Mouse (Mus musculus): ENCODE data around the gene Nr2f2.

Nr2f2 gene

DNA sequence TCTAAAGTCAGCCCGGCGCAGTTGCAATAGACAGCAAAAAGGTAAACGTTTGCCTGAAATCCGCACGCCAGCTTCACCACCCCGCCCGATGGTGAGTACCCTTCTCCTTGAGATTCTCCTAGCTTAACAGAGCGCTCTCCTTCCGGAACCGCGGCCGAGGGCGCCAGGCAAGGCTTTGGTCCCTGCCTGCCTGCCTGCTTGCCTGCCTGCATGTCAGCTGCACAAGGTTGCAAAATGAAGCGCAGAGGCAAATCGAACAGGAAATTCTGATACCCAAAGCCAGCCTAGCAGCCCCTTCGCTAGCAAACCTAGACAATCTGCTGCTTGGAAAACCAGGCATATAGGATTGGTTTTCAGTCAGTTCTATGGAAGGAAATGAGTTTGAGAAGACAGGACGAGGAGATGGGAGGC is 1.1 kb downstream of the Nr2f2 start:
- no peak for DNase-seq (ENCODE audit: low spot score in 2 of 2)

DNA sequence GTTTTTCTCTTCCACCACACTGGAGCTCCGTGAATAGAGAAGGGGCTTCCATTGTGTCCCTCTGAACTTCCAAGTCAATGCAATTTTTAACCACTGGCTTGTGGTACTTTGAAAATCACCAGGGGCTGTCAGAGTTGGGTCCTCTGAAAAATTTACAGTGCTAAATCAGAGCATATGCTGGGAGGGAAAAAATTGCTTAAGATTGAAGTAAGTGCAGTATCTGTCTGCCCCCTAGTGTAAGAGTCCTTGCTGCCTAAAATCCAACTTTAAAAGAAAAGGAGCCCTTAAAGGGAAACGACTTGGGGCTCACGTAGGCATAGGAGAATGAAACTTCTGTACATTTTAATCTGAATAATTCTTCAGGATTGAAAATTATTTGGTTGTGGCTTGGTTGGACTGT is 1.7 kb downstream of the Nr2f2 start:
- DNase-seq (ENCODE audit: low spot score in 2 of 2), result no peak

DNA sequence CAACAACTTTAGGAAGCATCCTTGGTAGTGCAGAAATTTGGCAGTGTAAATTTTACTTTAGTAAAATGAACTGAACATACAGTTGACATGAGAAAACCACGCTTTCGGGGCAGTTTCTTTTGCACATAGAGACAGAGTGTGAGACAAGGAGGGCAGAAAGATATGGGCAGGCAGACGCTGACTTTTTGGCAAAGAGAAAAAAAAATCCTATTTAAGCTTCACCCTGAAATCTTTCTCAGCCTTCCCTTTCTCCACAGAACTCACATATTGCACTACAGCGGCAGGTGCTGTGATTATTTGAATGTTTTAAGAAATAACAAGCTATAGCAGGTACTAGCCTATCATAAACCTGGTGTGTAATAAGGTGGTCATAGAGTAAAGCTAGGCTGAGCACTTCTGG is 3.2 kb downstream of the Nr2f2 start:
- no peak for DNase-seq (ENCODE audit: low spot score in 2 of 2)

DNA sequence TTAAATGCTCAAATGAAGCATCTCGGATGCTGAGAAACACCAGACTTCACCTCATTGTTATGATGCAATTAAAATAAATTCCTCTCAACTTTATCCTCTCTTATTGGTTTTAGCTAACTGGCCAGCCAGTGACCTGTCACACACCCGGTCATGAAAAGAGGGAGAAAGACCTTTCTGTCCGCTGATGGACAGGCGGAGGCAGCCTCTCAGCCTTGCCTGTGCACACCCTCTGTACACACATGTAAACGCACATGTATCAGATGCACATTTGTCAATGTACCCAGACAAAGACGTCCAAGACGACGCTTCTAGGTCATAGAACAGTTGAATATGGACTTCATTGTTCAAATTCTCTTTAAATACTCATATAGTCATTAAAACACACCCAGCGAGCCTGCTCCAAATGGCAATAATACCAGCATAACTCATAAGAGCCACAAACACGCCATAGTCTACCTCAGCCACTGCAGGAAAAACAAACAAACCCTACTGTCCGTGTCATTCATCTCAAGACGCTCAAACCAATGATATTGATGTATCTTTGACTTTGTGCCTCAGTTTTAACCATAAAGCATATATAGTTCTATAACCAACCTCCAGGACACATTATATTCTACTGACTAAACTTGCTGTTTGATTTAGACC is 3.9 kb downstream of the Nr2f2 start:
- DNase-seq (ENCODE audit: low spot score in 2 of 2), result no peak

DNA sequence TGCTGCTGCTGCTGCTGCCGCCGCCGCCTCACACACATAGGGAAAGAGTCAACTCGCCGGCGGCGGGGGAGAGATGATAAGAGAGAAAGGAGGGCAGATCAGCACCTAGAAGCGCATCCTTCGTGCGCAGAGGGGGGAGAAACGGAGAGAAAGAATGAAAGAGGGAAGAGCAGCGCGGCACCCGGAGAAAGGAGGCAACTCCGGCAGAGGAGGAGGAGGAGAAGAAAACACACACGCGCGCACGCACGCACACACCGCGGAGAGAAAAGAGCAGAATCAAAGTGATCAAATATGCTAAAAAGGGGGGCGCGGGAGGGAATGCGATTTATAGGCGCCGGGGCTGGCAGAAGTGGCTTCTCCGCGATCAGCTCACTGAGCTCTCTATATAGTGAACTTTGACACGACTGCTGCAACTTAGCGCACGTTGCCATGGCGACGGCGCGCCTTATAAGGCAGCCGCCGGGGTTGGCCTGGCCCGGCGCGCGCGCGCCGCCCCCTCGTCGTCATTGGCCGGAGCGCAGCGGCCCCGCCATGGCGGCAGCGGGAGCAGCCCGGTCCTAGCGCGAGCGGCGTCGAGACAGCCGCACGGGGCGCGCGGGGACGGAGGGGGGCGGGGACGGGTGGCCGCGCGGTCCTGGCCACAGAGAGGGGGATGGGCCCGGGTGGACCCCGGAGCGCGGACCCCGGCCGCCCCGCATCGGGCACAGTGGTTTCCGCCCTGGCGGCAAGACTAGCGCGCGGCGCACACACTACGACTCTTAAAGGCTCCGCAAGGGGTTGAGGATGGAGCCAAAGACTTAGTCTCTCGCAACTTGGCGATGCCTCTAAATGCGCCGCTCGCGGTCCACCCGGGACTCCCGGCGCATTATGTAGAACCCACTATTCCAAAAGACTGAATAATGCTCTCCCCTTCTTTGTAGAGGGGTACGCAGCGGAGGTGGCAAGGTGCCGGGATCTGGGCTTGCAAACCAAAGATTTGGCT is 4.9 kb downstream of the Nr2f2 start:
- DNase-seq (ENCODE audit: low spot score in 2 of 2), result peak in 1 of 2 experiments; percentile 22

DNA sequence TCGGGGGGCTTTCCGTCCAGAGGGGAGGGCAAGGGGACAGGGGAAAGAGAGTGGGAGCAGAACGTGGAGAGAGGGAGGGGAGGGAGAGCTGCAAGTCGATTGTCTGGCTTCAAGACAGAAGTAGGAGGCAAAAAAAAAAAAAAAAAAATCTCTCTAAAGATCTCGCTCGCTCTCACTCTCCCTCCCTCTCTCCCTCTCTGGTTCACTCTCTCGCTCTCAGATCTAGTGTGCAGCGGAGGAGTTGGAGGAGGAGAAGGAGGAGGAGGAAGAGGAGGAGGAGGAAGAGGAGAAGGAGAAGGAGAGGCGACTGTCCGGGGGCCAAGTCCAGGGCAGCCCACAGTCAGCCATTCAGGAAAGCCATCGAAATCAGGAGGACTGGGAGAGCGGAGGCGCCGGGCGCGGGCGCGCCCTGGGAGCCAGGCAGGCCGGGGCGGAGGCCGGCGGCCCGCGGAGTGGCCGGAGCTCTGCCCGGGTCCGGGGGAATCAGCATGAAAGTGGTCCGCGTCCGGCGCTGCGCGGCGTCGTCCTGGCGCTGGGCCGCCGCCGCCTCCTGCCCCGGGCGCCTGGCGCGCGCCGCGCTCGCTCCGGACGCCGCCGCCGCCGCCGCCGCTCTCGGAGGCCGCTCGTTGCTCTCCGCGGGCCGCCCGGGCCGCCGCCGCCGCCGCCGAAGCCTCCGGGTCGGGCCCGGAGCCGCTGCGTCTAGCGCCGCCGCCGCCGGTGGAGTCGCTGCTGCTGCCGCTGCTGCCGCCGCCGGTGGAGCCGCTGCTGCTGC is 5.7 kb downstream of the Nr2f2 start:
- DNase-seq (ENCODE audit: low spot score in 2 of 2), result no peak

DNA sequence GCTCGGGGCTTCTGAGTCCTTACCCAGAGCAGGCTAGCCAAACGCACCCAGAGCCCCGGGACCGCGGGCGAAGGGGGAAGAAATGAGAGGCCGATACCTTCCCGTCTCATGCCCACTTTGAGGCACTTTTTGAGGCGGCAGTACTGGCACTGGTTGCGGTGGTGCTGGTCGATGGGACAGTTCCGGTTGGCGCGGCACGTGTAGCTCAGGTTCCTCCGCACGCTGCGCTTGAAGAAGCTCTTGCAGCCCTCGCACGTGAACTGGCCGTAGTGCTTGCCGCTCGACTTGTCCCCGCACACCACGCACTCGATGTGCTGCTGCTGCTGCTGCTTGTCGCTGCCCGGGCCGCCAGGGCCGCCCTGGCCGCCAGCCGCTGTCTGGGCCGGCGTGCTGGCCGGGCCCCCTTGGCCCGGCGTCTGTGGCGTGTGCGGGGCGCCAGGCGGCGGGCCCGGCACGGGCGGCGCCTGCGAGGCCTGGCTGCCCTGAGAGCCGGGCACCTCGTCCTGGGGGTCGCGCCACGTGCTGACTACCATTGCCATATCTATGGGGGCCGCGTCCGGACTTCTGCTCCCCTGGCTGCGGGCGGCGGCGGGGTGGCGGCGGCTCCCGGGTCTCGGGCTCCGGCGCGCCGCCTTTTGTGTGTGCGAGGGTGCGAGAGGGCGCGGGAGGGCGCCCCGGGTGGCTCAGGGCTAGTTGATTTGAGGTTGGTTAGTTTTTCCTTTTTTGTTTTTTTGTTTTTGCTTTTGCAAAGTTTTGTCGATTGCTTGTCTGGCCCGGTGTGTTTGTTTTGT is 6.5 kb downstream of the Nr2f2 start:
- no peak for DNase-seq (ENCODE audit: low spot score in 2 of 2)

DNA sequence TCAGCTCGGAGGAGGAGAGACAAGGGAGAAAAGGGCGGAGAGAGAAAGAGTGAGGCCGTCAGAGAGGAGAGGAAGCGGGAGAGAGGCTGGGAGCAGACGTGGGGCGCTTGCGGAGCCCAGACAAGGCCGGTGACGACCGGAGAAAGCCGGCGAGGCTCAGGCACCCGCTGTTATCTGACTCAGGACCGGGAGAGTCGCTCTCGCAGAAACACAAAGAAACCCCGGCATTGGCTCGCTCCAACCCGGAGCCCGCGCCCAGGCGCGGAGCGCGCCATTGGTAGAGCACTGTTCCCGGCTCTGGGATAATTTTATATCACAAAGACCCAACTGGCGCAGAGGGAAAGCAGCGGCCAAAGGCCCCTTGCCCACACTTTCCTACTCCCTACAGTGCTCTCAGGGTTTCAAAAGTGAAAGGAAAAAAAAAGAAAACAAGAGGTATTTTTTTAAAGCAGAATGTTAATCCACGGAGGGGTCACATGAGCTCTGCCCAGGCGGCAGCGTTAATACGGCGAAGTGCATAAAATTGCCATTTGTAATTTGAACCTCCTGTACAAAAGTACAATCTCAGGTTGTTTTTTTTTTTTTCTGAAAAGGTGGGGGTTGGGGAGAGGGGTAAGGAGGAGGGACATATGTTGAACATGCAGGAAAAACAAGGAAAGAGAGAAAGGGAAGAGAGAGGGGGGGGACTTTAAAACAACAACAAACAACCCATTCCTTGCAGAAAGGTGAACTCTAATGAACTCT is 7.5 kb downstream of the Nr2f2 start:
- no peak for DNase-seq (ENCODE audit: low spot score in 2 of 2)

DNA sequence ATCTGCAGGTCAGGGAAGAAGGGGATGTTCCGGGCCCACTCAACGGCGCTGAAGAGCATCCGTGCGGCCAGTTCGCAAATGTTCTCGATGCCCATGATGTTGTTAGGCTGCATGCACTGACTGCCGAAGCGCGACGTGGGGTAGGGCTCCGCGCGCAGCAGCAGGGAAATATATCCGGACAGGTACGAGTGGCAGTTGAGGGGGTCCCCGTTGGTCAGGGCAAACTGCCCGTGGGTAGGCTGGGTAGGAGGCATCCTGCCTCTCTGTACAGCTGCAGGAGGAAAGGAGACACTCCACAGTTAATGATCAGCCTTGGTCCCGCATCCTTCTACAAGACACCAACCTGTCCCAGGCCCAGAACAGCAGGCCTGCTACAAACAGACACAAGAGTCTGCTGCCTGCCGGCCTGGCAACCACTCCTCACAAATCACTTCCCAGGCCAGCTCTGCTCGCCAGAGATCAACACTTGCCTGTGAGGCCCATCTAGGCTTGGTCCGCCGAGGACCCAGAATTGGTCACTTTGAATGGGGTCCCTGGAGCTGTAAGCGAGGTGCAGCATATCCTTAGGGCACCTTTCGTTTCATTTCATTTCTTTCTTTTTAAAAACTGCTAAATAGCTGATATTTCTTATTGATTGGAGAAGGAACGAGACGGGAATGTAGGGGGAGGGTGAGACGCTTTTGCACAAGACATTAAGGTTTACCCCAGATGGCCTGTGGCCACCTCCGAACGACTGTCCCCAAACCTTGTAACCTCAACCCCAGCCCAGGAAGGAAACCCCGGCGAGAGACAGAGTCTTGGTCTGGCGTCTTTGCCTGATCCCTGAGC is 8.3 kb downstream of the Nr2f2 start:
- DNase-seq (ENCODE audit: low spot score in 2 of 2), result no peak

DNA sequence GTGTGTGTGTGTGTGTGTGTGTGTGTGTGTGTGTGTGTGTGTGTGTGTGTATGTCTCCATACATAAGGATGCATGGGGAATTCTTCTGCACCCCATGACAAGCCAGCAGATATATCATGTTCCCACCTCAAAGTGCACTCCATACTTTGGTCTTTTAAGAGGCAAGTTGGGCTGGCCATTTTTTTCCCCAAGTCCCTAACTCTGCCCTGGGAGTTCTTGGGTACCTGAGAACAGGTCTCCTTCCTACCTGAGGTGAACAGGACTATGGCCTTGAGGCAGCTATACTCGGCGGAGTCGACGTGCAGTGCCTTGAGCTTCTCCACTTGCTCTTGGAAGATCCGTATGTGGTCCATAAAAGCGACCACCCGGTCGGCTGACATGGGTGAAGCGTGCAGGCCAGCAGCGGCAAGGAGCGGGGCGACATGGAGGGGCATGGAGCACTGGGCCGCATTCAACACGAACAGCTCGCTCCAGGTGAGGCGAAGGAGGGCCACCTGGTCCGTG is 9.0 kb downstream of the Nr2f2 start:
- DNase-seq (ENCODE audit: low spot score in 2 of 2), result no peak

DNA sequence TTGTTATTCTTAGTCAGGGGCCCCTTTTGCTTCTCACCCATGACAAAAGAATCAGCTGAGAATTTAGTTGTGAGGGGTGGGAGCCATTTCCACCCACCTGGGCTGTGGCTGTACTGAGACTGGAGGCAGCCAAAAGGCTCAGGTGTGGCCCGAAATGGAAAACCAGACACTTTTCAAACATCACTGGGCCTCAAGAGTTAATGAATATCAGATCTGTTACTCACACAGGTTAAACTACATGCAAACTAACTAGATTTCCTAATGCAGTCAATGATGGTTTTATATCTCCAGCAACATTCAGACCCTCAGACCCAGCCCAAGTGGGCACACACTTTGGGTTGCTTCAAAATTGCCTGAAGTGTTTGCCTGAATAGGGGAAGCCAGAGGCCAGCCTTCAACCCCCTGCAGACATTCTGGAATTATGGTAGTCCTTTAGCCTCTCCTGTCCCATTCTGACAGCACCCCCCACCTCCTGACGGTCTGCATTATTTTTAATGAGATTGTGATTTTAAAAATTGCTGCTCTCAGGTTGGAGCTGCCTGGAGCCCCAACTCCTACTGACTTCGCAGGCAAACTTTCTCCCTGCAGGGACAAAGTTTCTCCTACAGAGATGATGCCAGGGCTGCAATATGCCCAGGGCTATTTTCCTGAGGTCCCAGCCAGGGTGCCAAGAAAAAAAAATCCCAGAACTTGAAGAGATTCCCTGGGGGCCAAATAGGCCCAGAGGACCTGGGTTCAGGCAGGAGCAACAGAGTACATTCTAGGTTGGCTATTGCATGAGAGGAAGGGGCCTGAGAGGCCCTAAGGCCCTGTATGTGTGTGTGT is 9.6 kb downstream of the Nr2f2 start:
- no peak for DNase-seq (ENCODE audit: low spot score in 2 of 2)

DNA sequence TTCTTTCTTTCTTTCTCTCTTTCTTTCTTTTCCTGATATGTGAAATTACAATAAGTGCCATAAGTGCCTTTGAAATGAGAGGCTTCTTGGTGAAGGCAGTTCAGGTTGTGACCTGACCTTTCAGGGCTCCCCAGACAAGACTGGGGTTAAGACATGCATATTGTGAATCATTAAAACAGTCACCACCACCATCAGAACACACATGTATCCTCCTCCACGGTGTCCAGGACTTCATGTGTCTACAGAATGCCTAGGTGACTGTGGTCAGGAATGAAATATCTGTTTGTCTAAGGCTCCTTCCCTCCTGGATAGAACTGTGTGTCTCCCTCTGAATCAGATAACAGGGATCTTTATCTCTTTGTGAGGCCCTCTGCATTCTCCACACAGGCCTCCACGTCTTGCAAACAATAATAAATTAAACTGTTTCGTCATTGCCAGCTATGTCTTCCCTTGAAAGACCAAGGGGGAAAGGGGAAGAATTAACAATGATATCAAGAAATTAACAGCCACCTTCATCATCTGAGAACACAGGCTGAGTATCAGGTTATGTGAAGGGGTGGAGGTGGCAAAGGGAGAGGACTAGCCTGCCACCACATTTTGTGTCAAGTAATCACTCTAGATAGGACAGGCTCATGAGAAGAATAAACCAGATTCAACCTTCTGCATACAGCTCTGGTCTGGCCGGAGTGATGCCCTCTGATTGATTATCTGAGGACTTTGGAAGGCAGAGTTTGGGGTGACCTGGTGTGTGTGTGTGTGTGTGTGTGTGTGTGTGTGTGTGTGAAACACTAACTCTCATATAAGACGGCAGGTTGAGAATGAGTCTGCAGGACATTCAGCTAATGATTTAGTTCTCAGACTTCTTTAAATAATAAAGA is 10.6 kb downstream of the Nr2f2 start:
- DNase-seq (ENCODE audit: low spot score in 2 of 2), result no peak

DNA sequence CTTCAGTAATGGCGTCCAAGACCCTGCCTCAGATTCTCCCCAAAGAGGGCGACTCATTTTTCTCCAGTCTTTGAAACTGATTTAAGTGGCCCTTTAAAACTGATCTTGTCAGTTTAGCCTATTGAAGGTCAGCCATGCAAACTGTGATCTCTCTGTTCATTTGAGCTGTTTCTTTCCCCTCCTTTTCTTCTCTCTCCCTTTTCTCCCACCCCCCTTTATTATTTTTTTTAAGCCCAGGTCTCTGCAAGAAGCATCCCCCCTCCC is 11.2 kb downstream of the Nr2f2 start:
- DNase-seq (ENCODE audit: low spot score in 2 of 2), result no peak

DNA sequence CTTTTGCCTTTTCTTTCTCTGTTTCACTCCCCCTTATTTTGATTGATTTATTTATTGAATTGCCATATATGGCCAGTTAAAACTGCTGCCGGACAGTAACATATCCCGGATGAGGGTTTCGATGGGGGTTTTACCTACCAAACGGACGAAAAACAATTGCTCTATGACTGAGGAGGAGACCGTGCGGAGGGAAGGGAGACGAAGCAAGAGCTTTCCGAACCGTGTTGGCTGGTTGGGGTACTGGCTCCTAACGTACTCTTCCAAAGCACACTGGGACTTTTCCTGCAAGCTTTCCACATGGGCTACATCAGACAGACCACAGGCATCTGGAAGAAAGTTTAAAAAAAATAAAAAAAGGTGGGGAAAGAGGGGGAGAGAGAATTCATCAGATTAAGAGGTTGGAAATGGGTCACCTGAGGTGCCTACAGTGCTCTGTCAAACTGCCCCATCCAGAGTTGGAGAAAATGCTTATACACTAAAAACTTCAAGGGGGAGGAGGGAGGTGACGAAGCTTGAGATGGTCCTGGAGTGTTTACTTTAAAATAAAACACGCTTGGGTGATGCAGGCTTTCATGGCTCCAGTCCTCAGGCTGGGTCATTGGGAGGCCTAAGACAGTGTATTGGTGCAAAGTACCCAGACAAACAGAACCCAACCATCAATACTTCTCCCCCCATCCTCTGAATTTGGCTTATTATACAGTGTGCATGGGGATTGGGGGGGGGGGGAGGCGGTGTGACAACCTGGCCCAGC is 11.8 kb downstream of the Nr2f2 start:
- DNase-seq (ENCODE audit: low spot score in 2 of 2), result no peak

DNA sequence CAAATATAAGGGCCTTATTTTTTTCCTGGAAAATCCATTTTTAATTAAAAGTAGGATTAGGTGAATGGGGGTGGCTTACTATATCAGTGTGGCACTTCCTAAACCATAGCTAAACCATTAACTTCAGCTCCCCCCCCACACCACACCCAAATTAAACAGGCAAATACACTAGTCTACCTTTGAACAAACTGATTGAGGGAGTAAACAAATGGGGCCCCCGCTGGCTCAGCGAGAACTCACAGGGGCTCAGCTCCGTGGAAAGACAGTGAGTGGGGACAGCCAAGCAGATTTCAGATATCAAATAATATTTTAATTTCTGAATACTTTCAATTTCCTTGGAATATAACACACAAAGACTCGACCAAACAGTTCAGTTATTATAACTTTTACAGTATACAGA is 13.4 kb downstream of the Nr2f2 start:
- no peak for DNase-seq (ENCODE audit: low spot score in 2 of 2)

DNA sequence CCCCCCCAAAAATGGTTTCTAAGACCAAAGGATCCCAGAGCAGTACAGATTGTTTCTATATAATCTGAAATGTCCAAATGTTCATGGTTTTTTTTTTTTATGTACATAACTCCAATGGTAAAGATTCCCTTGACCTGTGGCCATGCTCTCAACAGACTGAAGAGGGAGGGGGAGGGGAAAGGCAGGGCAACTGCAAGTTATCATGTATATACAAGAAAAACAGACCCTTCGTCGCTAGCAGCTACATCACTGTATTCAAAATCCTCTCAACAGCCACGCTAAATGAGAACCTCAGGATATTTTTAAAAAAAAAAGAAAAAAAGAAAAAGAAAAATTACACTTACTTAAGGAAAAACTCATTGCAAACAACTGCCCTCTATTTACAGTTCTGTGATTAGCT is 13.9 kb downstream of the Nr2f2 start:
- DNase-seq (ENCODE audit: low spot score in 2 of 2), result no peak

DNA sequence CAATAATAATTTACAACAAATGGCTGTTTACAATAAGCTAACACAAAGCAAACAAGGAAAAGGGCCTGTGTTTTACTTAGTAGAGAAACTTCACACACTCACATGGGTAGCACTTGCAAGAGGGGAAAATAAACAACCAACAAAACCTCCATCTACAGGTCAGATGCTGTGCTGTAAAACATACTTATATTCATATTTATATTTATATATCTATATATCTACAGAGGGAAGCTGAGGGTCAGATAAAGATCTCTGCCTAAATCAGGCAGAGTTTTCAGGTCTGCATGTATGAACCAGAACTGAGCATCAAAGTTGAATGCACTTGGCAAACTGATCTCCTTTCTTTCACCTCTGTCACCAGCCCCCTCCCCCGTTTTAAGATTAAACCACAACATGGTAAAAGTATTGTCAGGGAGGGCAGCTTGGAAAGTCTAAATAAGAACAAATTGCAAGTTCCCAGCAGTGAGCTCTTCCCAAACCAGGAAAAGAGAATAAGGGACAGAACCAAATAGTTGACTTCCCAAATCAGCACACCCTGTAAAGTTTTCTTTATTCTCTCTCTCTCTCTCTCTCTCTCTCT is 14.5 kb downstream of the Nr2f2 start:
- DNase-seq (ENCODE audit: low spot score in 2 of 2), result no peak

Data from spleen, postnatal 36 days (tissue).